Mouse (Mus musculus): ENCODE results near the gene Gm47289. TPM values are rescaled to one million over a fixed set of nuclear protein-coding genes. Genes with fewer than 3 reads are reported as not detected.
A peak's percentile ranks its signal among the peaks of the same experiment; 100 is the strongest.

The Gm47289 gene
- total RNA-seq, 2 experiments from 2014 or later, result not detected

- DNase-seq, result peak in 1 of 2 experiments; percentile 27
Observed at GRCm38 (mm10) chr9:119160689-119161088, 1.7 kb downstream of the Gm47289 start.

- DNase-seq, result peak in 1 of 2 experiments; percentile 15
Observed at GRCm38 (mm10) chr9:119164743-119165142, 5.8 kb downstream of the Gm47289 start.

GRCm38 (mm10) chr9:119165548-119165947 is 6.6 kb downstream of the Gm47289 start:
- DNase-seq, result peak in 1 of 2 experiments; percentile 38

DNA sequence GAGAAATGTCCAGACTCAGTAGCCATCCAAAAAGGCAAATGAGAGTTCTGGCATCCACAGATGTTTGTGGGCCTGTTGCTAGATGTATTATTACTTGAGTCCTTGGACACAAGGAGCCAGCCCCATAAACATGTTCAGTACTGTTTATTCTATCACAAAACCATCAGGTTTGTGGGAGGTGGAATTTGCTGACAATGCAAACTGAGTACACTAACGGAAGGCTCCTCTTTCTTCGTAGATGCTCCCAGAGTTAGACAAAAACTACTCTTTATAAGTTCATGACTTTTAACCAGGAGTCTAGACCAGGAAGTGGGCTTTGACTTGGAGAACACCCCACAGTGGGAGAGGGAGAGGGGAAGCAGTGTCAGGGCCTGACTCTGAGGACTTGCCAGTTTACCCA is 8.6 kb downstream of the Gm47289 start:
- no peak for DNase-seq

DNA sequence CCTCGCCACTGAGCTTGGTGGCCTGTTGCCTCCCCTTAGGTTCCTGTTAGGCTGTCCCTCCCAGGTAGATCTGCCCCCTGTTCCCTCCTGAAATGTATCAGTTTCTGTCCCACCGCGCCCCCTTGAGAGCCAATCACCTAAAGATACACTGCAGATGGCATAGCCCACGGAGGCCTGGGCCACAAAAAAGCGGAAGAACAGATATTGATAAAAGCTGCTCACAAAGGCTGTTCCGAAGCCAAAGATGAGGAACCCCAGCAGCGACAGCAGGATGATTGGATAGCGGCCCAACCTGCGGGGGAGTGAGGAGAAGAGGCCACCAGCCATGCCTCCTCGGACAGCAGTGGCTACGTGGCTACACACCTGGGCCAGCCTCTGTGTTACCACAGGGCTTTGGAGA is 20.3 kb downstream of the Gm47289 start:
- no peak for DNase-seq

DNA sequence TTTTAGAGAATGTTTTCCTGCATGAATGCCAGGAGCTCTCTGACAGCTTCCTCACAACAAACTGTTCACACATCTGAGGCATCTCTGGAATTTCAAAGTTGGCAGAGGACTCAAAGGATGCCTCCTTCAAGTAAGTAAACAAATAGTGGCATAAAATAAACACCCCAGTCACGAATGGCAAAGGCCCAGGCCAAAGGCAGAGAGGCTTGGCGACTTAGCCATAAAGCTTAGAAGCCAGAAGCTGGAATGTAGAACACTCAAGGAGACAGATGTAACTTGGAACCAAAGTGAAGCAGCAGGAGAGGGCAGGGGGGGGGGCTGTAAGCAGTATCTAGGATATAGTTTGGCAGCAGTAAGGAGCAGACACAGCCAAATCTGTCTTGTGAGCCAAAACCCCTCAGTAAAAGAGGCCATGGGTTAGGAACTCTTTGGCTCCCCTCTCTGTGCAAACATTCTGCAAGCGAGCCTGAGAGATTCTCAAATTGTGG is 22.3 kb downstream of the Gm47289 start:
- no peak for DNase-seq

DNA sequence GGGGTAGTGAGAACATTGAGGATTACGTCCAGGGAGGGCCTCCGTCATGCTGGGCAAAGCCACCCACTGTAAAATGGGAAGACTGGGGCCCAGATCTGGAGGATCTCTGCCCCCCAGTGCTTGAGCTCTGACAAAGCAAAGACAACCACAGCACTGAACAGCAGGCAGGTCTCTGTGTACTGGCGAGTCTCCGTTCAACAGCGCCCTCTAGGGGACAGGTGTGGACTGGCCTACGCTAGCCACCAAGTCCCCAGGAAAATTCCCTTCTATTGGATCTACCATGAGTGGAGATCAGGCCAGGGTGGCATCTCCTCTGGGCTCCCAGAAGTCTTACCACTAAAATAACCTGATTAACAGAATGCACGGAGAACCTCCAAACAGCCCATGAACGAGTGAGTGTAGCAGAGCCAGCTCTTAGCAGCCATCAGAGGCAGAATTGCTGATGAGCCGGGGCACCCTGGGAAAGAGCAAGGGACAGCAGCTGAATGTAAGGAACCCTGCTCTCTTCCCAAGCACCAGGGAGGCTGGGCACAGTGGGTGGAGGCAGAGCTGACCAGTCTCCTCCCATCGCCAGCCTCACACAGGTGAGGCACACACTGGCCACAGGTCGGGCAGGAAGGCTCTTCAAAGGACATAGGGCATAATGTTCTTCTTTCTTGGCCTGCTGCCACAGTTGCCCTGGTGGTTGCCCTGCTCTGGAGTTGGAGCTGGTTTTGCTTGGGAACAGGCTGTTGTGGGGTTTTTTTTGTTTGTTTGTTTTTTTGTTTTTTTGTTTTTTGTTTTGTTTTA is 33.4 kb downstream of the Gm47289 start:
- peak; percentile 23 to 52 for DNase-seq

DNA sequence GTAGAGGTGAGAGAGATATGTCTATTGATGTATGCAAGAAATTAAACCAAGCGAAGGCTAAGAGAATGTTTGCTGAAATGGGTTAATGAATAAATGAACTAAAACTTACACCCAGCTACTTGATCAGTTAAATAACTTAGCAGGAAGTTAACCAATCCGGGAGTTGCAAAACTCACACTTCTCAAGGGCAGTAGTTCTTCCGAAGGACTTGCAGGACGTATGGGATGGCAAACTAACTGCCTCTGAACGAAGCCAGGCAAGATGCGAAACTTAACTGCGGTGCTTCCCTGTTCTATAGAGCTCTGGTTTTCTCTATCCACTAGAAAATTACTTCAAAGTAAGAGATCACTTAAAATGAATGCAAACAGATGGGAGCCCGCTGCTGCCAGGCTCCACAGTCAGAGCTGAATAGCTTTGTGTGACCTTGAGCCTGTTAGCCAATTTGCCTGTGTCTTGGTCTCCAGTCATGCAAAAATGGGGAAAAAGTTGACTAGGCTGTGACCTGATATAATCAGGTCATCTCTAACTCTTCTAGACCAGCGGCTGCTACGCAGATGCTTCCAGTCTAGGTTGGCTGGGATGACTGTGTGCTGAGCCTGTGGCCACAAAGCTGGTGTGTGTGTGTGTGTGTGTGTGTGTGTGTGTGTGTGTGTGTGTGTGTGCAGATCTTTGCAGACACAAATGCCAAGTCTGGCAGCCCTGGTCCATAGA is 40.3 kb downstream of the Gm47289 start:
- DNase-seq, result no peak

DNA sequence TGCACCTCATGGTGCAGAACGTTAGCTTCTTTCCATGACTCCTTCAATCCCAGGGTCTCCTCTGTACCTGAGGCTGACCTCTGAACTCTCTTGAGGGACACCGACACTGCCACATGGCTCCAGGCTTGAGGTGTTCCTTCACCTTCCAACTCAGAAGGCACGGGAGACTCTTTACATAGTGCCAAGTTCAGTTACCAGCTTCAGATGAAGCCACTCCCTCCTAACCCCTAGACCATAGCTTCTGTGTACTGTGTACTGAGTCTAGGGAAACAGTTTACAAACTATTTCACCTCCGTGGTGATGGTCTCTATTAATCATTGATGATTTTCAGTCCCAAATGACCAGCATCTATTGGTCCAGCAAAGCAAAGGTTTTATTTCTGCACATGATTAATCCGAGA is 42.7 kb downstream of the Gm47289 start:
- DNase-seq, result no peak

DNA sequence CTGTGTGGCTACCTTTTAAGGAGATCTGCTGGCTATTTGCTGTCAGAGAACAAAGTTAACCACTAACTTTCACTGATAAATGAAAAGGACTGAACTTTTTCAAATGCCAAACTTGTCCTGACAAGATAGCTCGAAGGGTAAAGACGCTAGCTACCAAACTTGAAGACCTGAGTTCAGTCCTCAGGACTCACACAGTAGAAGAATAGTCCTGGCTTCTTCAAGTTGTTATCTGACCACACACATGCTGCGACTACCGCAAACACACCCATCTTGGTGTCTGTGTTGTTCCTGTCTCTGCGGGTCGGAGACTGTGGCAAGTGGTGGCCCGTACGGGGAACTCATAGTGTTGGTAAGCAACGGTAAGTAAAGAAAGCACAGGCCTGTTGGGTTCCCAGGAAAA is 44.7 kb downstream of the Gm47289 start:
- no peak for DNase-seq

GRCm38 (mm10) chr9:119205756-119206155 is 46.8 kb downstream of the Gm47289 start:
- no peak for DNase-seq

DNA sequence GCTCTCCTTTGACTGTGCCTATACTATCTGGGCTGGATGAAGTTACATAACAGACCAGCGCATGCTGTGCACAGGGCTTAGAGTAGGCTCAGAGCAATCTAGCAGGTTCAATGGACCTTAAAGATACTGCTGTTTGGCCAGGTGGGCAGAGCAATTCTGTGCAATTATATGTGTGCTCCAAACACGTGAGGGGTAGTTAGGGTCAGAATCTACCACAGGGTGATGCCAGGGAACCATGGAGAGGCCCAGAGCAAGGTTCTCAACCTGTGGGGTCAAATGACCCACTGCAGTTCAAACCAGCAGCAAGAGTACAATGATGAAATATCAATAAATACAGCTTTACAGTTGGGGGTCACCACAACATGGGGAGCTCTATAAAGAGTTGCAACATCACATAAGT is 47.7 kb downstream of the Gm47289 start:
- DNase-seq, result no peak

DNA sequence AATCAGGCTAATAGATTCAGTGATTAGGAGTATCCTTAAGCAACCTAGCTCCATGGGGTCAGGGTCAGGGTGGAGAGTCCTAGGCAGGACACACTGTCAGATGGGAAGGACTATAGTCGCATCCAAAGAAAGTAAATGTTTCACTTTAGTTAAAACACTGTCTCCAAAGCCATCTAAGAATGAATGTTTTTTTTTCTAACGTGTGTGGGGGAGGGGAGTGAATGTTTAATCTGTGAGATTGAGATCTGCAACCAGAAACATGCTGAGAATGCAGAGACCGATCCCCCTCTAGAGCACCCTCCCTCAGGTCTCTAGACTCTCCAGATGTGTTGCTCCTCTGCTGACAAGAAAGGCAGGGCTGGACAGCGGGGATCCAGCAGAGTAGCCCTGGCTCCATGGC is 48.2 kb downstream of the Gm47289 start:
- DNase-seq, result no peak

DNA sequence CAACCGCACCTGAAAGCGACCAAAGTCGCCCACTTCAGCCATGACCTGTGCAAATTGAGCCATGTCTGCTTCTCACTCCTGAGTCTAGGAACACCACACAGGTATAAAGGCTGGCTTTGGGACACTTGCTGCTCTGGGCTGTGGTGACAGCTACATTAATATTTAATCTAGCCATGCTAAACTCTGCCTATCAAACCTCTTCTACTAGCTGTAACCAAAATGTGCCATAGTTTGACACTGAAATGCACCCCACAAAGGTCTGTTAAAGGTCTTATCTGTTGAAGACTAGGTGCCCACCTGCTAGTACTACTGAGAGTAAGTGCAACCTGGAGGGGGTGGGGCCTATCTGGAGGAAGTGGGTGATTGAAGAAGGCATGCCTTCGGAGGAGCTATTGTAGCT is 50.0 kb downstream of the Gm47289 start, which contains the start of gene Slc22a13:
Gene Slc22a13 (minus strand): TSS at position 101 of the 400 bp plus-strand sequence.
- no peak for DNase-seq

Other genes with a start within 250 kb of the Gm47289 start
- 10 to 100 TPM; 30.4 to 32.8 TPM for gene Ctdspl, start 232.7 kb upstream of the Gm47289 start, total RNA-seq (2021)
- 1 to 10 TPM in 1 of 2 experiments, under 1 TPM in 1; 0.66 to 1.4 TPM for gene Vill, start 106.4 kb upstream of the Gm47289 start, total RNA-seq (2021)
- 1 to 10 TPM; 8.0 to 9.6 TPM for gene Plcd1, start 65.7 kb upstream of the Gm47289 start, total RNA-seq (2021)
- gene Dlec1, start 56.7 kb upstream of the Gm47289 start, total RNA-seq (2021), result 1 to 10 TPM; 1.7 to 2.3 TPM
- 10 to 100 TPM; 12.5 to 19.8 TPM for gene Acaa1b, start 2.1 kb upstream of the Gm47289 start, total RNA-seq (2021)
- not detected for gene Slc22a13, start 49.9 kb downstream of the Gm47289 start, total RNA-seq (2021)
- gene Oxsr1, start 163.3 kb downstream of the Gm47289 start, total RNA-seq (2021), result 10 to 100 TPM; 32.1 to 35.7 TPM
- 100 to 1,000 TPM; 104 to 116 TPM for gene Acaa1a, start 180.5 kb downstream of the Gm47289 start, total RNA-seq (2021)
- 10 to 100 TPM; 25.9 to 36.7 TPM for gene Myd88, start 182.2 kb downstream of the Gm47289 start, total RNA-seq (2021)
- gene Xylb, start 198.2 kb downstream of the Gm47289 start, total RNA-seq (2021), result under 1 TPM; 0.79 to 0.99 TPM
- gene Slc22a14, start 206.4 kb downstream of the Gm47289 start, total RNA-seq (2021), result not detected
- gene Acvr2b, start 243.0 kb downstream of the Gm47289 start, total RNA-seq (2021), result 1 to 10 TPM; 5.5 to 6.6 TPM